Mouse (Mus musculus) spleen, adult 2 months (tissue): ENCODE measurements at regions not wholly inside any gene's neighbourhood (a gene's known extent, or its start where the extent isn't known, plus 50 kb on each side); places are given as distances from the start of the nearest gene placed in this dataset.

Experiments
- CTCF ChIP-seq: fragments of 200-500 bp; IDR thresholded peaks from 2 replicates; pipeline ENCODE4 v1.5.1; 2011; ENCODE audit warnings: mild to moderate bottlenecking, inconsistent platforms; ENCODE audit not compliant: insufficient read depth, insufficient read length, insufficient replicate concordance; ENCODE audit errors: extremely low read depth
- POLR2A ChIP-seq: fragments of 200-500 bp; IDR thresholded peaks from 2 replicates; pipeline ENCODE4 v1.6.1; 2011; ENCODE audit warnings: low read depth, low read length, inconsistent platforms

DNA sequence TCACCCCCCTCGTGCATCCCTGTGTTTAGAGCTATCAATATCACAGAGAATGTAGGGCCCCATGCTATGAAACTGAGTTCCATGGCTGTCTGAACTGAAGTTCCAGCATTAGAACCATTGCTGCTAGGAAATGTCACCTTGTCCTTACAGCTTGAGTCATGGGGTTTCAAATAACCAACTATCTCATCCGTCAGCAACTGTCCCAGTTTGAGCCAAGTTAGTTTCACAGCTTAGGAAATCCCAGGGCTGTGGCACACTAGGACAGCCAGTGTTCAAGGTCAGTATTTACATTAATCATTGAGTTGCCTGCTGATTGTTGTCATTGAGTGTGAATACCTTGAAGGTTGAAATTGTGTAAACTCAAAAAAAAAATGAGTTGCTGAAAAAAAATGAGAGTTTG lies 390.6 kb upstream of the Htr2a start:
- no peak for TF ChIP-seq CTCF
- no peak for TF ChIP-seq POLR2A
